Mouse (Mus musculus): ENCODE measurements at regions not wholly inside any gene's neighbourhood (a gene's known extent, or its start where the extent isn't known, plus 50 kb on each side); places are given as distances from the start of the nearest gene placed in this dataset.

- DNase-seq (ENCODE audit: low spot score): no peak
Observed at GRCm38 (mm10) chr14:99713069-99713830, 414.8 kb downstream of the Klf5 start.

DNA sequence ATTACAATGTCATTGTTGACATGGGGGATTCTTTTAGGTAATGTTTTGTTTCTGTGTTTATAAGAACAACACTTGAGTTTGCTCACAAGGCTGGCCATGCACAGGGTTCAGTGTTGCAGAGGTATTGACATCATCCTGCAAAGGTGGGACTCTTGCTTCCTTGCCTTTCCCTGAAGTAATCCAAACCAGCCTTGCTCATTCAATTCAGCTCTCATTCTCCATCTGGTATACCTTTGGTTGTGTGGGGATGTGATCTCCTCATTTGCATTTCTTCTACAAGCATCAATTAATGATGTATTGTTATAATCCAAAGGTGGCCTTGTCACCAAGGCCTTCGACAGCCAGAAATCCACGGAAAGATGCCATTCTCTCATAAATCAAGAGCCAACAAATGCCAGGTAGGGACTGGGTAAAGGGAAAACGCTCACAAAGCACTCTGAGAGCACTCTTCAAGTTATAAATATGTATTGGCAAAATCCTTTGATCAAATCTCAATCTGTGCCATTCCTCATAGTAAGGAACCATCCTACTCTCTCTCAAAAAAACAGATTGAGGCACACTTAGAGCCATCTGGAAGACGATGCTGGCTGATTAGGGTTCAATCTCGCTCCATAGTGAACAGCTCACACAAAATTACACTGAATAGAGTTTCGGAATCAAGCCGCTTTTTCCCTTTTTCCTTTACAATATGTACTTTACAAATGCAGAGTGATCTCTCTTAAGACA lies 435.1 kb downstream of the Klf5 start:
- DNase-seq (ENCODE audit: low spot score): no peak

DNA sequence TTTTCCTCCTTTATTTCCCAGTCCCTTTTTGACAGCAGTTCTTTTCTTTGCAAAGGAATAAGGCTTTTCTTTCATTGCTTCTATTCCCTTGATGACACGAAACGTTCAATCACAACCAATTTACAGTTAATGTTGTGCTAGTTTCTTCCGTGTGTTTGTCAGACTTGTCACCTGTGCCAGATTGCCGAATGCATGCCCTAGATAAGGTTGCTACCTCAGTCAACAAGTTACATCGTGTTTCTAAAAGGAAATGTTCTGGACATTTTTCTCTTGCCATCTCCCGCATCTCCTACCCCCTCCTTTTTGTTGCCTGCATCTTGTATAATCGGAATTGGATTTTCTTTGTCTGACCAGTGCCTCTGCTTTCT lies 435.7 kb downstream of the Klf5 start:
- no peak for DNase-seq (ENCODE audit: low spot score)

GRCm38 (mm10) chr14:99743625-99744297 lies 445.3 kb downstream of the Klf5 start:
- DNase-seq (ENCODE audit: low spot score): no peak

DNA sequence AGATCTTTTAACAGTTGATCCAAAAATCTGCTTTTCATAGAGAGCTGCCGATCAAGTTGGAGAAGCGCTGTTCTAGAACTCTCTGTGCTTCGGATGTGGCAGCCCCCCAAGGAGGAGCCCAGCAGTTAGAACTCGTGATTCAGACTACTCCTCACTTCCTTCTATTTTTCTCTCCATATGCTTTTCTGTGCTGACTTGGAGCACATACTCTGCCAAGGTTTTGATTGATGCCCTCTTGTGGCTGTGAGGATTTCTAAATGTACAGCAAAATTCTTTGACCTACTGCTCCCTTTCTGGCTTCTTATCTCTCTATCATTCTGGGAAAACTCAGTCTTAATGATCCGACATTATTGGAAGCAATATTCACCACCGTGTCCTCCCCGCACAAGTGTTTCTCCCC lies 446.7 kb downstream of the Klf5 start:
- DNase-seq (ENCODE audit: low spot score): no peak

GRCm38 (mm10) chr14:99748166-99748565 lies 449.7 kb downstream of the Klf5 start:
- no peak for DNase-seq (ENCODE audit: low spot score)

GRCm38 (mm10) chr14:99749308-99750305 lies 451.1 kb downstream of the Klf5 start:
- DNase-seq (ENCODE audit: low spot score): no peak

GRCm38 (mm10) chr14:99758045-99758444 lies 459.6 kb downstream of the Klf5 start:
- no peak for DNase-seq (ENCODE audit: low spot score)

DNA sequence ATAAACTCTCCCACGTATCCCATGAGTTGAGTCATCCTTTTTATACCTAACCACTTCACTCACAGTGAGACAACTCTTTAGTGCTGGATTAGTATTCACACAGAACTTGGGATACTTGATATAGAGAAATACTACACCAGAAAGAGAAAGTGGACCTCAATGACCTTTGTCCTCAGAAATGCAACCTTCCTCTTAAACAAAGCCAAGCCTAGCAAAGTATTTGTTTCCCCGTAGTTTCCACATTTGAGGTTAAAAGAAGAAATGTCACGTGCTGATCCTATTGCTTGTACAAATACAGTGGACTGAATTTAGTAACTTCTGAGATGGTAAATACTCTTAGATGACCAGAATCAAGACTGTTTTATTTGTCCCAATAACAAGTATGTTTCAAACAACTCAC lies 464.8 kb downstream of the Klf5 start:
- no peak for DNase-seq (ENCODE audit: low spot score)

DNA sequence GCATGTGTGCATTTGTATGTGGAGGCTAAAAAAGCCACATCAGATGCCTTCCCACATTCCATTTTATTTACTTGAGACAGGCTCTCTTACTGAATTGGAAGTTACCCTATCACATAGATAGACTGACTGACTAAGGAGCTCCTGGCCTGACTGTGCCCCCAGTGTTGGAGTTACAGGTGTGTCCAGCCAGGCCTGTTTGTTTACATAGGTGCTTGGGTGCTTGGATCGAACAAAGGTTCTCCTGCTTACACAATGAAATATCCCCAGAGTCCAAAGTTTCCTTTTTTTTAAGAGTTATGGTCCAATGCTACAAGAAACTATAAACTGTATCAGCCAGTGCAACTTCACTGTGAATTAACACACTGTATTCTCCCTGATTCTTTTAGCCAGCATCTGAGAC lies 472.5 kb downstream of the Klf5 start:
- no peak for DNase-seq (ENCODE audit: low spot score)

GRCm38 (mm10) chr14:99772774-99773423 lies 474.4 kb downstream of the Klf5 start:
- no peak for DNase-seq (ENCODE audit: low spot score)

DNA sequence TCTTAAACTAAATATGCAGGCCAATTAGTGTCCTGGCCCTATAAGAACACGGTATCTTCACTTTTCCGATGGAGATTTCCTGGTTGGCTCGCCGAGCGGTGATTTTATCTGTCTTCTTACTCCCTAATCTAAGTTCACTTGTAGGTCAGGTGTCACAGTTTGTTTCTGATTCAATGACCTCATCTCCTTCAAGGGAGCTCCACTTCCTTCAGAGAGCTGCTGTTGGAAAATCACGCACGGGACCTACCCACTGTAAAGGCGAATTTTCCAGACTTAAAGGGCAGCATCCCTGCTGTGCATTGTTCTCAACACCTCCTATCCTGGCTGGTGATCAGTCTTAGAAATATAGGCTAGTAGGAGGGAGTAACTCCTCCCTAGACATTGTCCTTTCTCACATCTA lies 480.0 kb downstream of the Klf5 start:
- DNase-seq (ENCODE audit: low spot score): no peak

- no peak for DNase-seq (ENCODE audit: low spot score)
Observed at GRCm38 (mm10) chr14:99778957-99779356, 480.5 kb downstream of the Klf5 start.

DNA sequence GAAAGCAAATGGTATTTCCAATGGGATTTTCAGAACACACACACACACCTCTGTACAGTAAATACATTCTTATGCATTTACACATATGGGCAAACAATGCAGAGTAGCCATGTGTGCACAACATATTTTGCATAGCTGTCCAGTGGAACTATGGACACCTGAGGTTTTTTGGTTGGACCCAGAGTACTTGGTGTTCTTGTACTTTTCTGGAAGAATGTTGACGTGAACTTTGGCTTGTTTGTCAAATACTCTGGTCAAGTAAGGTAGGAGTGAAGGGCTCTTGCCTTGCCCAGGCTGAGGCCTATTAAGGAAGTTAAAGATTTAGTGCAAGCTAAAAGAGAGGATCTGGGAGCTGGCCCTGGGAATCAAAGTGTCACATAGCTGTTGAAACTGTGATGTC lies 485.2 kb downstream of the Klf5 start:
- DNase-seq (ENCODE audit: low spot score): no peak

DNA sequence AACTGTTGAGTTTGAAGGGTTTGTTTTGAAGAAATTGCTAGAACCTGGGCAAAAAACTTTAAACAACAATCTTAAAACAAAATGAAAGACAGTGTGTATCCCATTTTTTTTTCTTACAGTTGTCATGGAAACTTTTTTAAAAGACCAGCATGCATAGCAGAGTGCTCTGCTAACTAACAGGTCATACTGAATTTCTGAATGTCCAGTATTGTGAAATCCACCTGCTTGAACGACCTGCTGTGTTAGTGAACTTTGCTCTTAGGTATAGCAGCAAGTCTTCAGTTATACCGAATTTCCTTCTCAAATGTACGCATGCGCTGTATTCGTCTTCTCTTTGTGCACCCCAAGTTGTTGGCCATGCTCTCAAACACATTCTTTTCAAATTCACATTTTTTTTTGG lies 486.6 kb downstream of the Klf5 start:
- no peak for DNase-seq (ENCODE audit: low spot score)

DNA sequence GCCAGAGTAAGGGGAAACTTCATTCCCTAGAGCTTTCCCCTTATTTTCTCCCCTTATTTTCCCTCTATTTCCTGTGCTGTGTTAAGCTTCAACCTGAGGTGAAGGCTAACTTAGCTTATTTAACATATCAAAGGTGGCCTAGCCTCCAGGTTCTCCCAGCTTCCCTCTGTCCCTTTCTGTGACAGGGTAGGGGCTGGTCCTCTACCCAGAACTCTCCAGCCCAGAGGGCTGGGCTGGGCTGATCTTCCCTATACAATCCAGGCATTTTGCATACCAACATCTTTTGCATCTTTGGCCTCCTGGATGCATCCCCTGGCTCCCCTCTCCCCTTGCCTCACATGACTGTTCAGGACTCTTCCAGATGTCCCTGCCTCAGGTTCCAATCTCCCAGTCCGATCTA lies 487.9 kb downstream of the Klf5 start:
- no peak for DNase-seq (ENCODE audit: low spot score)

- DNase-seq (ENCODE audit: low spot score): no peak
Observed at GRCm38 (mm10) chr14:99788185-99788584, 489.7 kb downstream of the Klf5 start.

GRCm38 (mm10) chr14:99796293-99796692 lies 488.2 kb downstream of the Klf12 start:
- DNase-seq (ENCODE audit: low spot score): no peak

DNA sequence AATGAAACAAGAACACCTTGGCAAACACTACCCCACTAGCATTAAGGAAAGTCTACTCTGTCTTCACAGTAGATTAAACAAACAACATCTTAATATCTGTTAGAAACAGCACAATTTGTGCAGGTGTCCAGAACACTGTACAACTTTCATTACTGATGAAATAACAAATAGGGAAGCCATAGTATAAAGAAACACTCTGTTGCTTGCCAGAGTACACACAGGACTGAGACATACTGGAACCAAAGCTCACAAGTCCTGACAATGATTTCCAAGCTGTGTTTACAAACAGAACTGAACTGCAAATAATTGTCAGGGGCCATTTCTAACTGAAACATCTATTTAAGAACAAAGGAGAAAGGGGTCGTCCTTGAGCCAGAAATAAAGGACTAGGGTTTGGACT lies 478.4 kb downstream of the Klf12 start:
- no peak for DNase-seq (ENCODE audit: low spot score)

- no peak for DNase-seq (ENCODE audit: low spot score)
Observed at GRCm38 (mm10) chr14:99806599-99806998, 477.9 kb downstream of the Klf12 start.

DNA sequence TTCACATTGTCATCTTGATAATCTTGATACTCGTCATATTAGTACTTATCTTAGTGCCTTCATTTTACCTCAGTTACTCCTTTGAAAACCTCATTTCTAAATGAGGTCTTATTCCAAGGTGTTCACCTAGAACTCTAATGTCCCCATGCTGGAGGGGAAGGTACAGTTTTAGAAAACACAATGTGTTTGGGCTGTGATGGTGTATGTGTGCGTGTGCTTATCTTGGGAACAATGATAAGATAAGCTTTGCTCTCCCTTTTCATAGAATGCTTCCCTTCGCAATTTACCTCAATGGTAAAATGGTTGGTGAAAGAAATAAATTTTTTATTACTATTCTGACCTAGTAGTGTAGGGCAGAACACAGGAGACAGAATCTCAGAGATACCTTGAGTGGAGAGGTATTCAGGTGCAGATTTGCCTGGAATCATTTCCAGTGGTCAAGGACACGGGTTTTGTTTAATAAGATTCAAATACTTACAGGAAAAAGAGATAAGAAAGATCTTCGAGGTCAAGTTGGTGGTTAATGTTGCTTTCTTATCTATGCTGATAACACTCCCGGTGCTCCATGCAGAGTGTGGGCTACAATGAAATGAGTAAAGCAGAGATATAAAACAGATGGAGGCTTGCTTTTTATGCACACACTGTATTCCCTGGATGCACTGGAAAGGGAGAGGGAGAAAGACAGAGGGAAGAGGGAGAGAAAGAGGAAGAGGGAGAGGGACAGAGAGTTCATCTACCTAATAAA lies 471.6 kb downstream of the Klf12 start:
- DNase-seq (ENCODE audit: low spot score): no peak

All from ovary, postnatal 14 days (tissue).